Mouse (Mus musculus) MEL (cell line): ENCODE data around the gene Gm11595.

Experiments
- CTCF ChIP-seq, 3 experiments: IDR thresholded peaks in 2 of 3; conservative IDR thresholded peaks in 1 of 3; 2 replicates each; pipeline ENCODE4 v1.5.1; 2011 to 2012; ENCODE audit warnings: low read length in 3 of 3, low read depth in 2 of 3, mild to moderate bottlenecking in 2 of 3, improper control_type of control experiment in 1 of 3, inconsistent platforms in 1 of 3, mixed read lengths in 1 of 3, moderate library complexity in 1 of 3; ENCODE audit not compliant: control insufficient read depth in 1 of 3, insufficient read depth in 1 of 3, poor library complexity in 1 of 3, severe bottlenecking in 1 of 3
- EP300 ChIP-seq, 2 experiments: IDR thresholded peaks; 2 replicates each; pipeline ENCODE4 v1.6.1; 2011; ENCODE audit warnings: improper control_type of control experiment in 2 of 2, low read length in 2 of 2, low read depth in 1 of 2, mild to moderate bottlenecking in 1 of 2
- KAT2A ChIP-seq: conservative IDR thresholded peaks from 2 replicates; pipeline ENCODE4 v1.6.1; 2012; ENCODE audit warnings: low read depth, low read length, improper control_type of control experiment, inconsistent platforms
- POLR2A ChIP-seq, 2 experiments: IDR thresholded peaks; 2 replicates each; pipeline ENCODE4 v1.6.1; 2011 to 2012; ENCODE audit warnings: low read length in 2 of 2, mild to moderate bottlenecking in 2 of 2, control low read depth in 1 of 2, improper control_type of control experiment in 1 of 2, low read depth in 1 of 2, moderate library complexity in 1 of 2; ENCODE audit not compliant: control insufficient read depth in 1 of 2, insufficient read depth in 1 of 2, poor library complexity in 1 of 2
- POLR2AphosphoS5 ChIP-seq: IDR thresholded peaks from 2 replicates; pipeline ENCODE4 v1.6.1; 2012; ENCODE audit warnings: low read depth, borderline replicate concordance, mild to moderate bottlenecking, inconsistent platforms, low read length, moderate library complexity, mixed read lengths
- USF1 ChIP-seq: IDR thresholded peaks from 2 replicates; pipeline ENCODE4 v1.6.1; 2014; ENCODE audit warnings: low read depth, mild to moderate bottlenecking, inconsistent platforms, low read length, improper control_type of control experiment, moderate library complexity
- ZNF384 ChIP-seq: IDR thresholded peaks from 2 replicates; pipeline ENCODE4 v1.6.1; 2012; ENCODE audit warnings: low read depth, mild to moderate bottlenecking, inconsistent platforms, low read length, improper control_type of control experiment

- no peak for TF ChIP-seq EP300 (IDR thresholded peaks at IDR 0.05; ENCODE audit: low read depth in 1 of 2, low read length in 2 of 2)
- no peak for TF ChIP-seq KAT2A
- TF ChIP-seq ZNF384, result no peak
- TF ChIP-seq POLR2AphosphoS5, result no peak
- no peak for TF ChIP-seq USF1
- no peak for TF ChIP-seq POLR2A (IDR thresholded peaks at IDR 0.05; ENCODE audit: control insufficient read depth in 1 of 2, insufficient read depth in 1 of 2, low read depth in 1 of 2, low read length in 2 of 2, poor library complexity in 1 of 2)
- no peak for TF ChIP-seq CTCF (IDR thresholded peaks at IDR 0.05 in 2 of 3, conservative IDR thresholded peaks at IDR 0.05 in 1 of 3; ENCODE audit: control insufficient read depth in 1 of 3, insufficient read depth in 1 of 3, low read depth in 2 of 3, low read length in 3 of 3, poor library complexity in 1 of 3, severe bottlenecking in 1 of 3)
Observed at GRCm38 (mm10) chr11:99758877-99759276, 13.8 kb downstream of the Gm11595 start.
